Mouse (Mus musculus) lung, adult 18-20 months (tissue): ENCODE results near the gene Stra6l.
A peak's percentile ranks its signal among the peaks of the same experiment; 100 is the strongest.

Source experiments
- DNase-seq, 2 experiments: peaks; one replicate each; pipeline ENCODE4 v3.0.0; 2022; ENCODE audit warnings: mixed read lengths in 2 of 2

Gene Stra6l

DNA sequence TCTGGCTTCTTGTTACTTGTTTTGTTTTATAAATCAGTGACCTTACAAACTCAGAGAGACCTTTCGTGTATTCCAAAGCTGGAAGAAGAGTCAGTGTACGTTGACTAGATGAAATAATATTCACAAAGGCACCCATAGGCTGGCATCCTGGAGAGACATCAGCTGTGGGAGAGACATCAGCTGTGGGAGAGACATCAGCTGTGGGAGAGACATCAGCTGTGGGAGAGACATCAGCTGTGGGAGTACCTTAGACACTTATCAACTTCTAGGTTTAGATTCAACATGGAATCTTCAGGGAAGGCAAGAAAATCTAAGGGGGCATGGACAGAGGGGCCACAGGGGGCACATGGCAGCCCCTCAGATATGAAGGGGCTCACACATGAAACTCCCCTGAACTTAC is 2.2 kb upstream of the Stra6l start:
- DNase-seq = no peak

DNA sequence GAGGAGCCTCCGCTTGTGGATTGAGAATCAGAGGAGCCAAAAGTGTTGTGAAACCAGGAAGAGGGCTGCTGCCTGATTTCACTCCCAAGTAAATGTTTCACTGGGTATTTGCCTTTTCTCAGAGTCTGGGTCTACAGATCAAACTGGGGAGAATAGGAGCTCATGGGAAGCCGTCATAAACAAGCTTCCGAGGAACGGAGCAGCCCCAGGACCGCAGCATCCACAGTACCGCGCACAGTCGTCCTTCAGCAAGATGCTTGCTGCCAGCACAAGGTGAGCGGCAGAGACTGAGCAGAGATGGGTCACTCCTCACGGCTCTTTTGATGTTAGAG is 327 bp downstream of the Stra6l start:
- no peak for DNase-seq

DNA sequence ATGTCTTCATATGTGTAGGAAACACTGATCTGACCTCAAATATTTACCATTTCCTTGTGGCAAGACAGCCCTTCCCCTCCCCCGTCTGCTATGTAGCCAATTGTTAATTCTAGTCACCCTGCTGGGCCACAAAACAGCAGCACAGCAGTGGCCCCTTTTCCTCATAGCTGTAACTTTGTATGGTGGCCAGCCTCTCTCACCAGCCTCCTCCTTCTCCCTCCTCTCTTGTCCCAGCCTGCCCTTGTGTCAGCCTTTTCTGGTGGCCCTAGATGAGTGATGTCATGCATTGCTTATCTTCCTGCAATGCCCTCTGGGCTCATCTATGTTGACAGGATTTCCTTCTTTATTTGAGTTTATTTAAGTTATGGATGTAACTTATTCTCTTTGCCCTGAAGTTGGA is 955 bp downstream of the Stra6l start:
- no peak for DNase-seq

DNA sequence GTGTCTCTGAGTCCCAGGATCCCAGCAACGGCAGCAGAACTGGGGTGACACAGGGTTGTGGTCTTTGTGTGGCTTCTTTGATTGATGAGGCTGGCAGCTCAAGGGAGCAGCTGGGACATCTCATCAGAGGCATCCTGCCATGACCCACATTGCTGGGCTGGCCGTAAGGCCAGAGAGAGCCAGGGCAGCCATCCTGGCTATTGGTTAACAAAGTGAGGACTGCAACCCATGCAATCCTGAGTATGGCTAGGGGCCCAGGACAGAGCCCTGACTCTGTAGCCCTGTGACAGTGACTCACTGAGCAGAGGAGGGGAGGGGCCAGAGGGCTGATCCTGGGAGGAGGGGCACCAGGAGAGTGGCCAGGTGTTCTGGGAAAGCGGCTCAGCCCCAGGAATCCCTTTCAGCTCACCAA is 3.2 kb downstream of the Stra6l start:
- DNase-seq = peak; percentile 9 to 34

DNA sequence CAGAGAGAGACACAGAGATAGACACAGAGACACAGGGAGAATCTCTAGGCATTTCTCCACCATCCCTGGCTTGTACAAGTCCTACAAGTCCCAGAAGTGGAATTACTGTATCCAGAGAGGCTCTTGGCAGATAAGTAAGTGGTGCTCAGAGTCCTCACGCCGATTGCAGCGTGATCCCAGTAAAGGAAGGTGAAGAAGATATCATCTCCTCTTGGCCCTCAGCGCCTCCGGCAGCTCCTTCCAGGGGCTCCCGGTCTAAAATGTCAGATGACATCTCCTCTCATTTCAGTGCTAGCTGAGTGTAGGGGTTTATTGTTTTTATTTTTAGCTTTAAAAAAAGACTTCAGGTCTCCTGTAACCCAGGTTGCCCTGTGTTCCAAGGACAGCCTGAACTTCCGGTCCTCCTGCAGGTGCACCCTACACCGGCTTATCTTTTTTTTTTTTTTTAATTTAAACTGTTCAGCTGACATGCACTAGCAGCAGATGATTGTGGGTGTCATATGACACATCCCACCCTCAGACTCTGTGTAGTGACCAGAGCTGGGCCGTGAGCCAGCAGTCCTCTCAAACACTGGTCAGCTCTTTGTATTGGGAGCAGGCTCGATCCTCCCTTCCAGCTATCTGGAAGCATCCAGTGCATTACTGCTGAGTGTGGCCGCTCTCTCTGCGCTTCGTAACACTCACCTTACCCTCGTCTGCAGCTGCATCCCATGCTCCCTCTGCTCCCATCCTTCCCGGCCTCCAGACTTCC is 5.2 kb downstream of the Stra6l start:
- DNase-seq = no peak

DNA sequence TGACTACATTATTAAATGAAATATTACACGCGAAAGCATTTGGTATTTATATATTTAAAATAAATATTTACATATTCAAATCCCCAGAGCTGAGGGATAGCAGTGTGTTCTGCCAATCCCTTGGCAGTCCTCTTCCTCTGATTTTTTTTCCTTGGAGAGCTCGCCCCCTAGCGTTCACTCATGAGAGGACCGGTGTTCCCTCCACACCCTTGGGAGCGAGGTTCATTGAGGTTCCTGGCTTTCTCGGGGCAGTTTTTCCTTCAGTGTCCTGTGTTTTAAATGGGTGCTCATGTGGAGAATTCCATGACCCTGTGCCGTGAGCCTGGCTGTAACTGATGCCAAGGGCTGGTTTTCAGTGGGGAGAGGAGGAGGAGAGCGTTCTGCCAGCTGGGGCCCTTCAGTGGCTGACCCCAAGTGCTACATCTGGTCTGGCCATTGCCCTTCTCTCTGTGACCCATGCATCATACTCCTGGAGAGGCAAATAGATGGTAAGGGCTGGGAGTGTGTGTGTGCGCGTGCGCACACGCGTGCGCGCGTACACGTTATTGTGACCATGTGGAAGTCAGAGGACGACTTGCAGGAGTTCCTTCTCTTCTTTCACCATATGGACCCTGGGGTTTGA is 7.5 kb downstream of the Stra6l start:
- peak; percentile 56 to 69 for DNase-seq

DNA sequence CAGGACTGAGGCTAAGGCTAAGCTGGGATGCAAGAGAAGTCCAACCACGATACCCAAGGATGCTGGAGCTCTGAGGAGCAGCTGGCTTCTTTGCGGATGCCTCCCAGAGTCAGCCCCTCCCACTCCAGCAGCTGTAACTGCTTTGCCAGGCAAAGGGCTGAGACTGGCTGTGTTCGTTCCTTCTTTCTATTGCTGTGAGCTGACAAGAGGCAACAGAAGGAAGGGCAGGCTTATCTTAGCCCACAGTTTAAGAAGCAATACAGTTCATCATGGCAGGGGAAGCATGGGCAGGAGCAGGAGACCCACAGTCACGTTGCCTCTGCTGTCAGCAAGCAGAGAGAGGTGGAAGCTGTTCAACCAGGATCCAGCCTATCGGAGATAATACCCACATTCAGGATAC is 12.7 kb downstream of the Stra6l start:
- DNase-seq = no peak

DNA sequence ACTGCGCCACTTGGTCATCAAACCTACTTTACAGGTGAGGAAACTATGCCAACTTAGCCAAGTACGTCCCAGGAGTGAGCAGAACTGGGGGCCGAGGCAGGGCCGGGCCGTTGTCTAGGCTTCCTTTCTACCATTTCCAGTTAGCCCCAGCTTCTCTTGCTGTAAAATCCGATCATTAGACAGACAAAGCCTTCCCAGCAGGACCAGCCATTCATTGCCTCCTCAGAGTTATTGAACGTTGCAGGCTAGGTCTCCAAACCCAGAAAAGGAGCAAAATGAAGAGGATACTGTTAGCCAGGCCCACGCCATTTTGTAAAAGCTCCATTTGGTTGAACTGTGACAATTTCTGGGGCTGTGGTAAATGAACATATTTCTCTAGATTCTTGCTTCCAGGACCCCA is 19.0 kb downstream of the Stra6l start:
- no peak for DNase-seq

DNA sequence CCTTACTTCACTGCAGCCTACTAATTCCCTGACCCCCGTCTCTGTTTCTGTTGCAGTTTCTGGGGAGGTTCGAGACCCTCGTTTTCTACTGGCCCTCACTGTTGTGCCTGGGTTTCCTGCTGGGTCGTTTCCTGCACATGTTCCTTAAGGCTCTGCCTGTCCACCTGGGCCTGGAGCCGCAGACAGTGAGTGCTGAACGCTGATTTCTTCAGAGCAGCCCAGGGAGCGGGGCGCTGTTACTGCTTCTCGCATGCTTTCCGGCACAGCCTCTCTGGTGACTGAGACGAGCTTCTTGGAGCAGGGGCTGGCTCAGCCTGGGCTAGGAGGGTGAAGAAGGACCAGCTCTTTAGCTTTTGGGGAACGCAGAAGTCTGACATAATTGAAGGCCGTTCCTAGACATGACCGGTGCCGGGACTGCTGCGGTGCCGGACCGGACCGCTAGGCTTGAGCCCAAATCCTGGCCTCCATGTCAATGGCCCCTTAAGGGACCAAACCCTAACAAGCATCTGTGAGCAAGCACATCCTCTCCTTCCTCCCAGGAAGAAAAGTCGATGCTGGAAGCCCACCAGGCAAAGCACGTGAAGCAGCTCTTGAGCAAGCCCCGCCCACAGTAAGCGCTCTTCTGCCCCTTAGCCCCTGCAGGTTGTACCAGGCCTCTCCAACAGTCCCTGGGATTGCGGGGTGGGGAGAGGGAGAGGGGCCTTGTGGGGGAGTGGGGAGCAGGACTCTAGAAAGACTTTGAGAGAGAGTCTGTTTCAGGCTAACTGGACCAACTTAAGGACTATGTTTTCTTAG is 20.8 kb downstream of the Stra6l start:
- no peak for DNase-seq

DNA sequence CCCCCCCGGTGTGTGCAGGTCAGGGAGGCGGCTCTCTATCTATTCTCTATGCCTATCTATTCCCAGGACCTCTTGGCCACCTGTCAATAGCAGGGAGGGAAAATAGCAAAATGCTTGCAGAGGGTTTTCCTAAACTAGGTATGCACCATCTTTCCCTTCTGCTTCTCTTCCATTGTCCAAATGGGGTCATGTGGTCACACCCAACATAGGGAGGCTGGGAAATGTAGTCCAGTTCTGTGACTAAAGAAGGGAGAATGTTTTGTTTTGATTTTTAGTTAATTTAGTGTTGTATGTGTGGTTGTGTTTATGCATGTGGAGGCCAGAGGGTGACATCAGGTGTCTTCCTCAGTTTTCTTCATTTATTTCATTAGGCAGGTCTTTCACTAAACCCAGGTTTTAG is 23.7 kb downstream of the Stra6l start:
- DNase-seq = no peak

DNA sequence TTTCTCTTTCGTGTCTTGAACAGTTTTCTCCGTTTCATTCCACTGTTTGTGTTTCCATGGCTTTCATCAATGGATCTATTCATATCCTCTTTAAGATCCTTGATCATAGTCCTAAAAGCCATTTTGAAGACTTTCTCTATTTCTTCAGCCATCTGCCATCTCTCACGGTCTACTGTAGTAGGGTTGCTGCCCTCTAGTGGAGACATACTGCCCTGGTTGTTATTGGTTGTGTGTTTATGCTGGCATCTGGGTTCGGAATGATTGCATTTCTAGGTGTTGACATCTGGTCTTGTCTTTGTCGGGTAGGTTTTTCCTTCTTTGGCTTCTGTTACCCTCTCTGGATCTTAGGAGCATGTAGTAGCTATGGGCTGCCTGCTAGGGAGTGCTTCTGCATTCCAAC is 30.5 kb downstream of the Stra6l start:
- peak in 1 of 2 experiments; percentile 10 for DNase-seq

DNA sequence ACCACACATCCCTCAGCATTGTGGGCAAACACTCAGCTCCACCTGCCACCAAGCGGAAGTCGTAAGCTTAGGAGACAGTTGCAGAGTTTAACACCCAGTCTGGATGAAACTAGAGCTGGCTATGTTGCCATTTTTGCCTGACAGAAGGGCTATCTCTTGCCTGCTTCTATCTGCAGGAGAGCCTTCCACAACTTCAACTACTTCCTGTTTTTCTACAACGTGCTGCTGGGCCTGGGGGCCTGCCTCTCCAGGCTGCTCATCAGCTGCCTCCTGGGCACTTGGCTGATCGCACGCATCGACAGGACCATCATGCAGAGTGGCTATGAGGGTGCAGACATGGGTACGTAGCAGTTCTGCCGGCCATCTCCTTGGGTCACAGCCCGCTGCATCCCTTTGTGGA is 34.1 kb downstream of the Stra6l start:
- no peak for DNase-seq

DNA sequence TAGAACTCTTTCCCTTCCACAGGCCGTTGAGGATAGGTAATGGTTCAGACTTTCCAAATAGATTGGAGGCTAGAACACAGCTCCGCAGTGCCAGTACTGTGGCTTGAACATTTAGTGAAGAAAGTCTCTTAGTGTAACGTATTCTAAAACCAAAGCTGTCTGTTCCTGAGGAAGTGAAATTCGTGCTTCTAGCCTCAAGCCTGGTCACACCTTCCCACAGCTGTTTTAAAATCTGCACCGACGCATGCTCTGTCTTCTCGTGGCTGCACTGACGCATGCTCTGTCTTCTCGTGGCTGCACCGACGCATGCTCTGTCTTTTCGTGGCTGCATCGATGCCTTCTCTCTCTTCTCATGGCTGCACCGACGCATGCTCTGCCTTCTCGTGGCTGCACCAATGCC is 34.8 kb downstream of the Stra6l start:
- DNase-seq = peak in 1 of 2 experiments; percentile 7

DNA sequence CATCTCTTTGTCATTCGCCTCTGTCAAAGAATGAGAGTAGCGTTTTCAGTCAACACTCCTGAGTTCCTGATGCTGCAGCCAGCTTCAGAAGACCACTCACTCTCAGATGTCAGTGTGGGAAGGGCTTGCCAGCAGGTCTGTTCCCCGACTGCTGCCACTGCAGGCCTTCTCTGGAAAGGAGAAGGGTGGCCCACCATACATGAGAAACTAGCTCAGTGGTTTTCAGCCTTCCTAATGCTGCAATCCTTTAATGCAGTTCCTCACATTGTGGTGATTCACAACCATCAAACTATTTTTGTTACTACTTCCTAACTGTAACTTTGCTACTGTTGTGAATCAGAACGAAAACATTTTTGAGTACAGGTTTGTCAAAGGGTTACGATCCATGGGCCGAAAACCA is 41.0 kb downstream of the Stra6l start:
- no peak for DNase-seq

DNA sequence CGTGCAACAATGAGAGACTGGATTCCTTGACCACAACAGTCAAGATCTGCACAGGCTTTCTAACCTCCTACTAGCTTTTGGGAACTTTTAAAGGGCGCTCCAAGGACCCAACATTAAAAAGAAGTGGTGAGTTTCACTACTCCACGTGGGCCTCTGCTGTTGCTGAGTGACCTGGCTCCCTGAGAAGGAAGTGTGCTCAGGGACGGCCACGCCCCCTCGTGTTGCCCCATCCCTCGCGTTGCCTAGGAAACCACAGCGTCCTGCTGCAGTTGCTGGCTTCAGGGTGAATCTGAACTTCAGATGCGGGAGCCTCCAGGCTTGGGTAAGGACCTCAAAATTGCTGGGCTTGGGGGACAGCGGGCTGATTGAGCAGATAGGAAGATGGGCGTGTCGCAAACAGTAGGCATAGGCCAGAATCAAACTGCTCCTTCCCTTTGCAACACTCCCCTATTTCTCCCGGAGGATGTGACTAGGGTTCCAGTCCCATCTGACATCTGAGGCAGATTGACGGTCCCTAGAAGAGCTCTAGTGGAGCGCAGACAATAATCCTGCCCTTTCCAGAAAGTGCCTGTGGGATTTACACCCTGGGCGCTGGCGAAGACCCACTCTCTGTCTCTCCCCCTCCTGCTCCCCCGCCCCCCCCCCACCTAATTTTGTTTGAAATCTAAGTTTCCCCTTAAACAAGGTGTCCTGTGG is 41.8 kb downstream of the Stra6l start, which contains the start of gene Ccdc180:
TSS of gene Ccdc180 (plus strand) at position 238 of the 696 bp plus-strand sequence.
- DNase-seq = peak; percentile 83 to 87

DNA sequence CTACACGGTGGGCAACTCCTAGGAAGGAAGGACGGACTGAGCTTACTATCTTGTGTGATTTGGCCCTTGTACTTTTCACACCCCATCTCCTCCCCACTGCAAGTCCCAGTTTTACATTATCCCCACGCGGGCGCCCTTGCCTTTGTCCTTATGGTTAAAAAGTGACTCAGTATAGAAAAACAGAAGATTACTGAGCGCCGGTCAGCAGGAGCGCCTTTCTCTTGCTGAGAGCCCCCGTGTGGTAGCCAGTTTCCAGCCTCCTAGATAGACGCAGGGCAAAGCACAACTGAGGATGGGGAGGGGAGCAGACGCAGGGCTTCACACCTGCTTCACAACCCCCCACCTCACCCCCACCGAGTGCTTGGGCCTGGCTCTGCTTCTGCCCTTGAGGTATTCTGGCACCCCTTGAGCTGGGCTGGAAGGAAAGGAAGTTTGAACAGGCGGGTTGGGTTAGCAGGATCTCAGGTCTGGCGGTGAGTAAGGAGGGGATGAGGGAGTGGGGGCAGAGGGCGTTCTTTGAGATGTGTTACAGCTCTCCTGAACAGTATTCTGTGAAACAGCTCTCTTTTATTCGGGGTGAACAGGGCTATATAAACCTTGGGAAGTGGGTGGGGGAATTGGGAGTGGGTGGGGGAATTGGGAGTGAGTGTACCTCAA is 48.1 kb downstream of the Stra6l start:
- no peak for DNase-seq

DNA sequence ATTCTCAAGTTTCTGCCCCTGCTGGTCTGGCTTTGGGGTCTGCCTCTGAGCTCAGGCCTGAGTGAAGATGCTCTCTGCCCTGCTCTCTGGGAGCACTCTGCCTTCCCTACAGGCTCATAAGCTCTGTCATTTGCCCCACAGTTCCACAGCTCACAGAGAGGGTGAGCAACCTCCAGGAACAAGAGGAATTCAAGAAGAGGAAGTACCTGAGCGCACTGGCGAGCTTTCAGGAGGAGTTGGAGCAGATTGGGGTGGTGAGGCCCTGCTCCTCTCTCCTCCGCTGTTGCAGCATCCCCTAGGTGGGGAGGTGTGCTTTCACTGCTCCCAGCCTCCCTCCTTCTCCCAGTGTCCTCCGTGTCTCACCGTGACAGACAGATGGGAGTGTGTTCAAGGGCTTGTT is 49.9 kb downstream of the Stra6l start:
- no peak for DNase-seq

DNA sequence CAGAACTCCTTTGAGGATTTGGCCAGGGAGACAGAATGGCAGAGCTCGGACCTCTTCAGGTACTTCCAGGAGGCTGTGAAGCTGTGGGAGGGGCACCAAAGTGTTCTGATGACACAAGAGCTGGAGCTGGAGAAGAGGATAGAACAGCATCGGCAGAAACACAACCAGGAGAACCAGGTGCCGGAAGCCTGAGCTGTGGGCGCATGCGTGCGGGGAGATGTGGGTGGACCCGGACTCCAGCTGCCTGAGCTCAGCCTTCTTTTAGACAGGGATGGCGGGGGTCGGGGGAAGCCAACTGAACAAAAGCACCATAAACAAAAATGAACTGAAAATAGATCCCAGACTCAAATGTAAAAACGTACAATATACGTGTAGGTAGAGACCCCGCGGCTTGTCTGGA is 60.8 kb downstream of the Stra6l start:
- no peak for DNase-seq

DNA sequence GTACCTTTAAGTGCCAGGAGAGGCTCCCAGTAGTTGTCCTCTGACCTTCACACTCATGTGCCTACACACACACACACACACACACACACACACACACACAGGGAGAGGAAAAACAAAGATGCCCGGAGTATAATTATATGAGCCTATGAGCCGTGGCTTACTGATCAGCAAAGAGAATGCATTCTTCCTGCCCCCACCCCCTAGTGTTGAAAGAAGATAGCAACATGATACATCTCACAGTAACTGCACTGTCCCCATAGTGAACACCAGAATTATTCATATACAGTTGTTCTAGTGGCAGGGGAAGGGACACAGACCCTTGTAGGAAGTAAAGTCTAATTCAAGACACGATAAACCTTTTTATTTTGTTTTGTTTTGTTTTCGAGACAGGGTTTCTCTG is 61.5 kb downstream of the Stra6l start:
- no peak for DNase-seq

DNA sequence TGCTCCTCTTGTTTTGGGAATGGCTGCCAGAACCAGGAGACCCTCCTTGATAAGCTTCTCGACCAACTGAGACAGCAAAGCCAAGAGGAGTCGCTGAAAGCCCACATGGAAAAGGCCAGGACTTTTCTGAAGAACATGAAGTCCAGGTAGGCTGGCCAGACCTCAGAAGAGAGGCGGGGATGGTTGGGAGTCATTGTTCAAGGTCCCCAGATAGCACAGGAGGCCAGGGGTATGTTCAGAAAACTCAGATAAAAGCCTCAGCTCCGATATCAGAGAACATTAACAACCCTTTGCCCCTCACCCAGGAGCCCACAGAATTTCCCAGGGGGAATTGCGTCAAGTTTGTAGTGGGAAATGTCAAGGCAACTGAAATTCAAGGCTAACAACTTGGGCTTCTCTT is 62.8 kb downstream of the Stra6l start:
- no peak for DNase-seq

DNA sequence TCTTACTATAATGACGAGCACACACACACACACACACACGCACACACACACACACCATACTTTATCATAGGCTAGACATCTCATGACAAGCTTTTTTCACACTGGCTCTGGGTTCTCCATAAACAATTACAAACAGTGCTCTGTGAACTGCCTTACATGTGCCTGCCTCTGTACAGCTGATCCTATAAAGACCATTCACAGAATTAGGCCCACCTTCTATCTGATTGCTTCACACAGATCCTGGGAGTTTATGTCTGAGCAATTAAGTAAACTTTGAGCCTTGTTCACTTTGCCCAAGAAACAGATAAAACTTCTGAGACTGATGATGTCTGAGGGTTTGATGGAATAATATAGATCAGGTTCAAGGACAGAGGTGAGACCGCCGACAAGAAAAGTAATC is 63.4 kb downstream of the Stra6l start:
- no peak for DNase-seq

DNA sequence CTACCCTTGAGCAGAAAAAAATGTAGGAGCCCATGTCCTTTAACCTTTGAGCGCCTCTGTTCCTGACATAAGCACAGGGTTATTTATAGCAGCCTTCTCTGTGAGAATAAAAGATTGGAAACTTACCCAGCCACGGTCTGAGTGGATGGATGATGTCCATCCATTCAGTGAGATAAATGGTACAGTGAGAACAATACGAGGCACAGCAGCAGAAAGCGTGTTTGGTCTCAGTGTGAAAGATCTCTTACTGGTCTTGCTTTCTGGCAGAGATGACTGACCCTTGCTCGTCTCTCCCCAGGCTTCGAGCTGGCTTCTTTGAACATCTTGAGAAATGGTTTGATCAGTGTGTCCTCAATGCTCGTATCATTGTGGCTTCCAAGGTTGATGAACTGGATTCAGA is 68.6 kb downstream of the Stra6l start:
- DNase-seq = no peak
